Mouse (Mus musculus): ENCODE data around the gene Rbm3.
A peak's percentile ranks its signal among the peaks of the same experiment; 100 is the strongest.
"Not testable (repeated sequence)": the region's sequence is repeated elsewhere in the genome, so short reads cannot be mapped to it uniquely, and the experiment has no call there.

The Rbm3 gene

DNA sequence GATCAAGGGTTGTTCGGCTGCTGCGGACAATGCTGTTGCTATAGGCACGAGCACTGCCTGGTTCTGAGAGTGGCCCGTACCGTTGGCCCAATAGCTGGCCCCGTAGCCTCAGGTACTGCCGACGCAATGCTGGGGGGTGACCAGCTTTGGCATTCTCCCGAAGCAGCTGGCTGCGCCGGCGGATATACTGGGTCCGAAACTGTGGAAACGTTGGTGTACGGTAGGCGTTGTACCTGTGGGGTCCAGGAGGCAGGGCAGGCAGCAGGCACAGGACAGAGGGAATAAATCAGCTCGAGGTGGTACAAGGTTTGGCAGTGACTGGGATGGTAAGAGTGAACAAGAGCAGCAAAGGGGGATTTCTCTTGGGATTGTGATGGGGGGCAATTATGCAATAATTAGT lies 14.3 kb downstream of the Rbm3 start:
- no peak for ATAC-seq (ENCODE audit: low TSS enrichment)

GRCm38 (mm10) chrX:8125235-8125634 lies 20.4 kb downstream of the Rbm3 start:
- ATAC-seq (ENCODE audit: low TSS enrichment), result no peak

DNA sequence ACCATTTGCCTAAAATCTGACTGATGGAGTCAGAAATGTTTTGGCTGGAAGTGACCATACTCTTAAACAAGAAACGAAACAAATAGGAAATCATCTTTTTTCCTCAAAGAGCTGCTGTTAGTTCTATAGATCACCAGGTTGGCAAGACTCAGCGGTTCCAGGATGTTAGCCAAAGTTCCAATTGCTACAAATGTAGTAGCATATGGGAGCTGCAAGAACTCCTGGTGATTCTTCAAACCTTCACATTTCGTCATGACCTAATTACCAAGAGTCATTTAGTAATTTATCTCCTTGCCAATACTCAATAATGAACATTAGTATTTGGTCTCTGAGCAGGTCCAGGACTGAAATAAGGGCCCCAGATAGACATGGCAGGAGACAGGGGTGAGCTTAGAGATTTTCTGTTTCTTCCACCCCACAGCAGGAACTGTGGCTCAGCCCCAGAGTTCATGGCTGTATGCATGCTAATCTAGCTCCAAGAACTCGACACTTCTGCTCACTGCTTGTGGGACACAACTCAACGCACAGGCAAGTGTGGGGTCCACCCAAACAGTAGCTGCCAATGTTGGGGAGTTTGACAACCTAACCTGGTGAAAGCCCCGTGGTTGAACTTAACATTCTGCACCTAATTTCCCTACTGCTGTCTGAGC lies 21.7 kb downstream of the Rbm3 start:
- no peak for ATAC-seq (ENCODE audit: low TSS enrichment)

GRCm38 (mm10) chrX:8117264-8117663 lies 28.4 kb downstream of the Rbm3 start:
- ATAC-seq (ENCODE audit: low TSS enrichment), result no peak

DNA sequence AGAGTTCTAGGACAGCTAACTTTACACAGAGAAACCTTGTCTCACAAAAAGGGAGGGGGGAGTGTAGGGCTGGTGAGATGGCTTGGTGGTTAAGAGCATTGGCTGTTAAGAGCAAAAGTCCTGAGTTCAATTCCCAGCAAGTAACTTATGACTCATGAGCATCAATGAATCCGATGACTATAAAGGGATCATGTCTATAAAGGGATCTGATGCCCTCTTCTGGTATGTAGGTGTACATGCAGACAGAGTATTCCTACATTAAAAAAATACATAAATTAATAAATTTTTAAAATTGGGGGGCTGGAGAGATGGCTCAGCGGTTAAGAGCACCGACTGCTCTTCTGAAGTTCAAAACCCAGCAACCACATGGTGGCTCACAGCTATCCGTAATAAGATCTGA lies 30.4 kb downstream of the Rbm3 start:
- ATAC-seq (ENCODE audit: low TSS enrichment), result no peak

- no peak for ATAC-seq (ENCODE audit: low TSS enrichment)
These were observed 40.7 kb downstream of the Rbm3 start for GRCm38 (mm10) chrX:8105019-8105418.

DNA sequence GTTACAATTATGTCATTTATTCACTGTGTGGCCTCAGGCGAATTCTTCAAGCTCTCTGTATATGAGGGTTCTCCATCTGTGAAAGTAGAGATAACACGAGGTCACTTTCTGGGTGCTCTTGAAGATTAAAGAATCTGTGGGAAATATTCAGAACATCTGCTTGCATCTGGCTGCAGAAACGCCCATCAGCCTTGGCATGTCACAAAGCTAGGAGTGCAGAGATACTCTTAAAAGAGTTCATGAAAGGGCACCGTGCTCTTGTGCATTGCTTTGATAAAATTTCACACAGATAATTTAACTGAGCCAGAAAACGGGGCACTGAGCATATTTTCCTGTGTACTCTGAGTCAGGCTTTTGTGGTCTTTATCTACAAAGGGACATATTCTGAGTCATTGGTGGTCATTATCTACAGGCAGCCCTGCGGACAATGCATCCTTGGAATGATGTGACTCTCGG lies 43.4 kb downstream of the Rbm3 start:
- ATAC-seq (ENCODE audit: low TSS enrichment), result no peak

DNA sequence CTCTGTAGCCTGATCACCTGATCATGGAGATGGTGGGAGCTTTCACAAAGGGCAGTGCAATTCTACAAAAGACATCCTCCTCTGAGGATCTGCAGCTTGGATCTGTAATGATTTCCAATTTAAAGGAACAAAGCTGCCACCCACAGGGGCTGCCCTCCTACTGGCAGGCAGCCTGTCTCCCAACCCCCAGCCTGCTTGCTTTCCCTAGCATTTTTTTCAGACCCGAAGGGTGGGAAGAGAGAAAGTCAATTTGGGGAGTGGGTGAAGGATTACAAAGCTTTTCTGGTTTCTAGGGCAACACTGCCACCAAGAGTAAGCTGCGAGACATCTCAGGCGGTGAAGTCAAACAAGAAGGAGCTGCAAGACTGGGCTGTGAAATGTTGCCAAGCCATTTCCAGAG lies 44.7 kb downstream of the Rbm3 start:
- no peak; the same call in 1 of the 2 replicates for ATAC-seq (ENCODE audit: low TSS enrichment)

GRCm38 (mm10) chrX:8099435-8099834 lies 46.2 kb downstream of the Rbm3 start:
- ATAC-seq (ENCODE audit: low TSS enrichment), result no peak

GRCm38 (mm10) chrX:8096787-8097242 lies 48.9 kb downstream of the Rbm3 start:
- ATAC-seq (ENCODE audit: low TSS enrichment), result peak; percentile 97

- ATAC-seq (ENCODE audit: low TSS enrichment), result peak; percentile 92
These were observed 49.5 kb downstream of the Rbm3 start for GRCm38 (mm10) chrX:8096068-8096786.

DNA sequence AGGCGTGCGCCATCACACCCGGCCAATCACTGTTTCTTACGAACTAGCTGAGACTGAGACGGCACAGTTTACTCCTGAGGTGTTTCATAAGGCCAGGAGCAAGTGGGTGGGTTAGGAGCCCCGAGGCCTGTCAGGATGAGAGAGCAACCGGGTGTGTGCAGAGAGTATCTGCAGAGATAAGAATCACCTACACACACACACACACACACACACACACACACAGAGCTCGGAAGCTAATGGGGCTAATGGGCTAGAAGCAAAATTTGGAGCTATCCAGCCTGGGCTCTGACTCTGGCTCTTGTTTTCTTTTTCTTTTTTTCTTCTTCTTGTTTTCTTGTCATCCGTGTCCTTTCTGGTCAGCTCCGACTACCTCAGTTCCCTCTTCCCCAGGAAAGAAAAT lies 50.1 kb downstream of the Rbm3 start:
- ATAC-seq (ENCODE audit: low TSS enrichment), result no peak

DNA sequence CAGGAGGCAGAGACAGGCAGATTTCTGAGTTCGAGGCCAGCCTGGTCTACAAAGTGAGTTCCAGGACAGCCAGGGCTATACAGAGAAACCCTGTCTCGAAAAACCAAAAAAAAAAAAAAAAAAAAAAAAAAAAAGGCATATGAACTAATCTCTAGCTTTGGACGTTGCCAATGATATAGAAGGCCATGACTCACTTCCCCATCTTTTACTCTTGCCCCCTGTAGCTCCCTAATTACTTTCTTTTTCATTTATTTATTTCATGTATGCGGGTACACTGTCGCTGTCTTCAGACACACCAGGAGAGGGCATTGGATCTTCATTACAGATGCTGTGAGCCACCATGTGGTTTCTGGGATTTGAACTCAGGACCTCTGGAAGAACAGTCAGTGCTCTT lies 54.7 kb downstream of the Rbm3 start:
- not testable (repeated sequence) for ATAC-seq (ENCODE audit: low TSS enrichment)

GRCm38 (mm10) chrX:8090346-8090953 lies 55.2 kb downstream of the Rbm3 start, which contains the start of gene Was:
Gene Was, minus strand, starts transcription at chrX:8090498.
- no peak for ATAC-seq (ENCODE audit: low TSS enrichment)

DNA sequence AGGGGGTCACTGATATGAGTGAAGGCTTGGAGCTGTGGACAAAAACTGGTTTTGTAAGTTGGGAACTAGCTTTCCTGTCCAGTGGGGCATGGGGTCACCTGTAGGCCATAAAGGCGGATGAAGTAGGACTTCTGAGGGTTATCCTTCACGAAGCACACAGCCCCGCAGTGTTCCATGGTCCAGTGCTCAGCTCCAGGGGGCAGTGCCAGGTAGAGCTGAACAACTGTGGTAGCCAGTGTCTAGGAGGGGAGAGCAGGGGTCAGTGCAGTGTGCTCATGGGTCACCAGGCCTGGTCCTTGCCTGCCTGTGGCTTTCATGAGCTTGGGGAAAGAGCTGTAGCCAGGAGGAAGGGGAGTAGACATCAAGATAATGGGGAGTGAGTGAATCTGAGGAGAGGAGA lies 55.9 kb downstream of the Rbm3 start:
- no peak for ATAC-seq (ENCODE audit: low TSS enrichment)
